Mouse (Mus musculus) olfactory bulb, adult 2 months (tissue): ENCODE data around the gene Nop10. TPM values are rescaled to one million over a fixed set of nuclear protein-coding genes. Genes with fewer than 3 reads are reported as not detected.

Source experiments
- H3K27ac ChIP-seq: fragments of 200-500 bp; 2 replicates; pipeline ENCODE4 v1.5.1; 2012; ENCODE audit warnings: low read depth, low read length; ENCODE audit not compliant: insufficient read depth
- H3K4me1 ChIP-seq: fragments of 200-500 bp; 2 replicates; pipeline ENCODE4 v1.6.1; 2012; ENCODE audit warnings: low read length; ENCODE audit not compliant: control insufficient read depth, insufficient read depth
- H3K4me3 ChIP-seq: fragments of 200-500 bp; 2 replicates; pipeline ENCODE4 v1.5.1; 2012; ENCODE audit warnings: mild to moderate bottlenecking, low read depth, low read length, moderate library complexity; ENCODE audit not compliant: insufficient read depth
- CTCF ChIP-seq: fragments of 200-500 bp; IDR thresholded peaks from 2 replicates; pipeline ENCODE4 v1.5.1; 2012; ENCODE audit warnings: low read depth, mild to moderate bottlenecking, low read length, moderate library complexity; ENCODE audit not compliant: insufficient read depth
- POLR2A ChIP-seq: fragments of 200-500 bp; IDR thresholded peaks from 2 replicates; pipeline ENCODE4 v1.6.1; 2012; ENCODE audit warnings: mild to moderate bottlenecking, low read depth, low read length, moderate library complexity; ENCODE audit not compliant: insufficient read depth
- WGBS: fragments of 180-500 bp; shearing (Covaris S2); methylation state at CpG from one replicate; pipeline ENCODE4 v1.1.7; 2018; 5-methylcytosine and 5-hydroxymethylcytosine counted together
- polyA plus RNA-seq: library from polyadenylated mRNA; stranded (reverse); fragments of >200 nt; gene quantifications from 2 replicates; pipeline ENCODE4 v1.2.4, GENCODE M21; 2012; ENCODE audit warnings: low replicate concordance; ENCODE audit not compliant: missing spikeins, insufficient read depth, insufficient read length

The Nop10 gene
- polyA plus RNA-seq, 1 experiment: not detected

DNA sequence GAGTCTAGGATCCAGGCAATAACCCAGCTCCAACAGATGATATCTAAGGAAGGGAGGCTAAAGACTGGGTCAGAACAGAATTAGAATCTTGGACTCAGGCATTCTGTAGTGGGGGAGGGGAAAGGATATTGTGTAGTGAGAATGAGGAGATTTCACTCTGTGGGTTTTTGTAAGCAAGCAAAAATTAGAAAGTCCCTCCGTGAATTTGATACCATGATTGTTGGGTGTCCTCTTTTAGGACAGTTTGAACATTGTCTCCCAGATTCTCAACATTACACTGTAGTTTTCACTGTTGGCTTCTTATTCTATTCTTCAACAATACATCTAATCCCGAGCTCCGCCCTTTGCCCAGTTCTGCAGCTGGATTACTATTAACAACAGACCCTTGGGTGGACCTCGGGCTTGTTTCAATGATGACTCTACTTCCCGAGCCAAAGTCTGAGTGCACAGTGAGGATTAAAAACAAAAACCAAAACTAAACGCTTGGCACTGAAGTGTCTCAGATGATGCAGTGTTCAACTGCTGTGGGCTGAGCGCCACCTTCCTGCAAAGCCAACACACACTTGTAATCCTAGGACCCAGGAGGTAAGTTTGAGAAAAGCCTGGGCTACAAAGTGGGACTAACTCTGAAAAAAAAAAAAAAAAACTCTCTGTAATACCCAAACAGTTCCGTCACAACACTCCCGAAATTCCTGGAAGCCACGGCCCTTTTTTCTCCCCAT lies 2.3 kb upstream of the Nop10 start, which contains the start of gene Nutm1:
Gene Nutm1, minus strand, starts transcription at position 51 of the 722 bp plus-strand sequence.
- no peak for TF ChIP-seq CTCF
- 64% methylated on average over 10 of the region's 10 CpGs for WGBS
- no peak within 1 kb of the TSS for H3K27ac ChIP-seq
- H3K4me3 ChIP-seq: no peak within 1 kb of the TSS
- no peaks in the 10 kb centered on the region for H3K4me1 ChIP-seq

DNA sequence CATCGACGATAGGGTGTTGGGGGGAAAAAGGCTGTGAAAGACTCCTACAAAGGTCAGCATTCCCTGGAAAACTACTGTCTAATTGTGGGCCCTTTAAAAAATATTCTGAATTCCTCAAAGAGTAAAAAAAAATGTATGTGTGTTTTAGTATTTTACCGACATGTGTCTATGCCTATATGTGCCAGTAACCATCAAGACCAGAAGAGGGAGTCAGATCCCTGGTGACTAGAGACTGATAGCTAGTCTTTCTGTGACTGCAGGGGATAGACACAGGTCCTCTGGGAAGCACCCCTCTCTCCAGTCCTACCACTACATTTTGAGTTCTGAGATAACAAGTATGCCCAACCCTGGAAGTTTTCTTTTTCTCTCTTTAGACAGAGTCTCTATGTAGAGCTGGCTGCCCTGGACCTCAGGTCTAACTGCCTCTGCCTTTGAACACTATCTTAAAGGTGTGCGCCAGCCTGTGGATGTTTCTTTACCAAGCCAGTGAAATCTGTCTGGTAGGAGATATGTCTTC lies 1.1 kb downstream of the Nop10 start:
- no peaks in the 10 kb centered on the region for H3K4me1 ChIP-seq
- H3K4me3 ChIP-seq: no peak overlapping the region
- 31% methylated on average over 4 of the region's 4 CpGs for WGBS
- no peak overlapping the region for H3K27ac ChIP-seq
- TF ChIP-seq POLR2A: no peak

DNA sequence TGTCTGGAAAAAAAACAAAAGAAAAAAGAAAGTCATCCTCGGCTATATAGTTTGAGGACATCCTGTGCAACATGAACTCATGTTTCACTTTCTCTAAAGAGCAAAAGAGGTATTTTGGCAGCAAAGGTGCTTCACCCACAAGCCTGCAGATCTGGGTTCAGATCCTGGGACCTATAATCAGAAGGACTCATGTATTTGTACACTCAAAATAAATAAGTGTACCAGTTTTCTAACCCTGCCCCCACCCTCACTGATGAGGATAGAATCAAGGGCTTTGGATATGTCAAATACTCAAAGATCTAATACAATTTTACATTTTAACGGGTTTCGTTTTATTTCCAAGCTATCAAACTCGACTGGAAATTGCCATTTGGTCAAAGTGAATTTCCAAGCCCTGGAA lies 2.6 kb downstream of the Nop10 start:
- Histone ChIP-seq H3K4me3 (no peak overlapping the region), H3K27ac (no peak overlapping the region), H3K4me1 (0 out of 2 replicates have a peak, but pooled peaks cover 4% of the 10 kb centered on the region)
- TF ChIP-seq POLR2A (no peak), CTCF (no peak)
- WGBS: 78% methylated on average over 4 of the region's 4 CpGs

DNA sequence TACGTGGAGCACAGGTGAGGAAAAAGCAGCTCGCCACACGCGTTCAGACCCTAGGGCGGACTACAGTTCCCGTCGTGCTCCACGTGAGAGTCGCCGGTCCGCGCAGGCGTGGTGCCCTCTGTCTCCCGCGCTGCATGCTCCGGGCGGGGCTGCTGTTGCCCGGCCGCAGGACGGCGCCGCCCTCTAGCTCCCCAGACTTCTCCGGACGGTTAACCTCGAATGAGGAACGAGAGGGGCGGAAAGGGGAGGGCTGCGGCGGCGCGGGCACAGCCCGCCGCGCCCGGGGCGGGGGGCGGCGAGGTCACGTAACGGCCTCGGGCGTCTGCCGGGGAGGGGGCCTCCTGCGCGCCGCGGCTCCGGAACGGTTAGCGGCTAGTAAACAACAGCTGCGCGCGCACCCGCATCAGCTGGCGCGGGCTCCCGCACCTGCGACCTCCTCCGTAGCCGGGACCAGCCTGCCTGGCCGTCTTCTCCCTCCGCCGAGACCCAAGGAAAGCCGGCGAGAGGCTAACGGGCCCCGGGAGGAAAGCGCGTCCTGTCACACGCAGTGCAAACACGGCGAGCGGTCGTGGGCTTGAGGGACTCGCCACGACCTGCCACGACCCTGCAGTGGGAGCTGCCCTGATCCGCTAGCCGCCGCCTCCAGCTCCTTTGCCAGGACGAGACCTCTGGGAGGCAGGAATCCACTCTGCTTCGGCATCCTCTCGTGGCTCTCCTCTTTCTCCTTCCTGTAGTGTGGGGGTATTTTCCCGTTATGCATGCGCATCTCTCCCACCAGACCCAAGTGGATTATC lies 3.9 kb downstream of the Nop10 start, which contains the start of gene Slc12a6:
Gene Slc12a6, plus strand, starts transcription at position 378 of the 794 bp plus-strand sequence.
- TF ChIP-seq POLR2A (peak; percentile 51), CTCF (no peak)
- under 1% methylated on average over 83 of the region's 85 CpGs for WGBS
- H3K4me1 ChIP-seq: 0 out of 2 replicates have a peak, but pooled peaks cover 4% of the 10 kb centered on the region

DNA sequence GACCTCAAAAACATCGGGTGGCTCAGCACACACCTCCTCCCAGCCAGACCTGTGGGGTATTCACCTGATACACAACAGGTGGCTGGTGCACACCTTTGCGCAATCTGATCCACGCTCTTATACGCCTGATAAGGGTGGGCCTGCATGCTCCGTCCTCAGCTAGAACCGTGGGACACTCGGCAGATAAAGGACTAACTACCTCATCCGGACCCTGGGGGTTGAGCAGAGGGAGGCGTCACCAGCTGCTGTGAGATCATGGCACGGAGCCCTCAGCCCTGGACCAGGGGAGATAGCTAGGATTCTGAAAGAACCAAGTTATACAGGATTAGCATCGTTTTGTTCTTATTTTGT lies 4.5 kb downstream of the Nop10 start, which contains the start of gene Gm21985:
Gene Gm21985, plus strand, starts transcription at position 73 of the 351 bp plus-strand sequence.
- H3K4me3 ChIP-seq: peak within 1 kb of the TSS; percentile 94
- no peak for TF ChIP-seq POLR2A
- no peak for TF ChIP-seq CTCF
- H3K4me1 ChIP-seq: 0 out of 2 replicates have a peak, but pooled peaks cover 4% of the 10 kb centered on the region
- H3K27ac ChIP-seq: peak within 1 kb of the TSS; percentile 90
- 0% methylated on average over 11 of the region's 11 CpGs for WGBS

More for the DNA sequence above, 3.9 kb downstream of the Nop10 start, which contains the start of gene Slc12a6:
- Histone ChIP-seq H3K4me3 (peak within 1 kb of the TSS; percentile 94), H3K27ac (peak within 1 kb of the TSS; percentile 90)

DNA sequence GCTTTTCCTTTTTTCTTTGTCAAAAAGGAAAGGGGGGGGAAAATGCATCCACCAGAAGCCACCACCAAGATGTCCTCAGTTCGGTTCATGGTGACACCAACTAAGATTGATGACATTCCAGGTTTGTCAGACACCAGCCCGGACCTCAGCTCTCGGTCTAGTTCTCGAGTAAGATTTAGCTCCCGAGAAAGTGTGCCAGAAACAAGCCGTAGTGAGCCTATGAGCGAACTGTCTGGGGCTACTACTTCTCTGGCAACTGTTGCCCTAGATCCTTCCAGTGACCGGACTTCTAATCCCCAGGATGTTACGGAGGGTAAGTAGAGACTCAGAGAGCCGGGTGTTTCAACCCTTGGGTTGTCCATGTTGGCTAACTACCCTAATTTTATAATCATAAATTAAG lies 5.1 kb downstream of the Nop10 start:
- TF ChIP-seq CTCF: no peak
- TF ChIP-seq POLR2A: no peak
- Histone ChIP-seq H3K4me3 (peak overlapping the region; percentile 60), H3K27ac (peak overlapping the region; percentile 52; the same call in 1 of the 2 replicates), H3K4me1 (0 out of 2 replicates have a peak, but pooled peaks cover 4% of the 10 kb centered on the region)
- WGBS: 2% methylated on average over 10 of the region's 10 CpGs

DNA sequence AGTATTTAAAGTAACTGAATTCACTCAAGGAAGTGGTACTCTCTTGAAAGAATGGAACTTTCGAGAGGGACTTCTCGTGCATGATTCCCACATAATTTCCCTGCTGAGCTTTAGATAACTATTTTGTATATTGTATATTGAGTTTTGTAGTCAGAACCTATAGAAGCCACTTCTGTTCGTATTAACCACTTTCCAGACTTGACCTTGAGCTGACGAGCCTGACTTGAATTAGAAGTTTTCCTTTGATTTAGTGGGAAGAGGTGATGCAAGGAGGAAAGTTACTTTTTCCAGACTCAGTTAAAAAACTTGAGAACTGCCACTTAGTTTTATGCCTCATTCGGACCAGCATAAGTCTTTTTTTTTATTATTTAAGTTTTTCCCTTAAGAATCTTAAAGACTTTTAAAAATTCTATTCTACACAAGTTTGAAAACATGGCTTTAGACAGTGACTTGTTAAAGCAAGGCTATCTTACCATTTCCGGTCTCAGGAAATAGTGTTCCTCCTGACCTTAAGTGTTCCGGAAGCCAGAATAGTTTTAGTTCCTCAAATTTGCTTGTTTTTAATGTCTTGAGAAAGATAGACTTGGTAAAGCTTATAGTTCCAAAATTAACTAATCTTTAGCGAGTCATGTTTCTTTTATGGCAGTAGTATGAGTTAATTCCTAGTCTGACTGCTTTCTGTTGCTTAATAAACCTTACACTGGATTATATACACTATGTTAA lies 6.0 kb downstream of the Nop10 start:
- 0 out of 2 replicates have a peak, but pooled peaks cover 4% of the 10 kb centered on the region for H3K4me1 ChIP-seq
- no peak for TF ChIP-seq CTCF
- TF ChIP-seq POLR2A: no peak
- WGBS: 40% methylated on average over 8 of the region's 8 CpGs

DNA sequence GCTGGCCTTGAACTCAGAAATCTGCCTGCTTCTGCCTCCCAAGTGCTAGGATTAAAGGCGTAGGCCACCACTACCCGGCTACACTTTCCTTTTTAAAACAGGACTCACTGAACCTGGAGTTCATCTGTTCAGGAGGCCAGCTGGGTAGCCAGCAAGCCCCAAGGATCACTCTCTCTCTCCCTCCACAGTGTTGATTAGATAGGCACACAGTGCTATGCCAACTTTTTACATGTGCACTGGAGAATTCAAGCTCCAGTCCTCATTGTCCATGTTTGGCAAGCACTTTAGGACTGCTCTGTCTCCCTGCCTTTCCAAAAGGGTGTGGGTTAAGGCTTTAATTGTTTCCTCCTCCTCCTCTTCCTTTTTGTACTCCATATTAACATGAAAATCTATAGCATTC lies 8.3 kb downstream of the Nop10 start:
- H3K4me3 ChIP-seq: no peak overlapping the region
- no peak overlapping the region for H3K27ac ChIP-seq
- 80% methylated on average over 2 of the region's 2 CpGs for WGBS
- H3K4me1 ChIP-seq: peaks cover 6% of the 10 kb centered on the region; the same call in 1 of the 2 replicates
- TF ChIP-seq CTCF (no peak), POLR2A (no peak)

More for the DNA sequence above, 6.0 kb downstream of the Nop10 start:
- Histone ChIP-seq H3K27ac (no peak overlapping the region), H3K4me3 (no peak overlapping the region)

DNA sequence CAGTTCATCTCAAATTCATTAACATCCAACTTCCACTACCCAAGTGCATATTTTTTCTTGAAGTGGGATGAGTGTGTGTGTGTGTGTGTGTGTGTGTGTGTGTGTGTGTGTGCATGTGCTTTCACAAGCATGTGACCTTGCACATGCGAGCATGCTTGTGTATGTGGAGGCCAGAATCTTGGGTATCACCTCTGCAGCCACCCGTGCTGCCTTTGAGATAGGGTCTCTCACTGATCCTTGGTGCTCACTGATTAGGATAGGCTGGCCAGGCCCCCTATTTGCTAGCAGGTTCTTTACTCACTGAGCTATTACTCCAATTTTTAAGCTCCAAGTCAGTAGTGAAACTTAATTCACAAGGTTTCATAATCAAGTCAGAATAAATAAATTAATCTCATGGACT lies 11.2 kb downstream of the Nop10 start:
- TF ChIP-seq CTCF: no peak
- no peak for TF ChIP-seq POLR2A
- 89% methylated on average over 2 of the region's 2 CpGs for WGBS
- Histone ChIP-seq H3K27ac (no peak overlapping the region), H3K4me3 (no peak overlapping the region), H3K4me1 (peaks cover 6% of the 10 kb centered on the region; the same call in 1 of the 2 replicates)
